Mouse (Mus musculus) liver, postnatal 0 days (tissue): ENCODE measurements around the gene Myadml2.

Experiments
- CTCF ChIP-seq: sonication (generic); IDR thresholded peaks from 2 replicates; pipeline ENCODE4 v1.5.1; 2016; ENCODE audit warnings: antibody characterized with exemption, low read depth
- EP300 ChIP-seq: IDR thresholded peaks from 2 replicates; pipeline ENCODE4 v1.6.1; 2016; ENCODE audit warnings: antibody characterized with exemption, low read depth, mild to moderate bottlenecking

DNA sequence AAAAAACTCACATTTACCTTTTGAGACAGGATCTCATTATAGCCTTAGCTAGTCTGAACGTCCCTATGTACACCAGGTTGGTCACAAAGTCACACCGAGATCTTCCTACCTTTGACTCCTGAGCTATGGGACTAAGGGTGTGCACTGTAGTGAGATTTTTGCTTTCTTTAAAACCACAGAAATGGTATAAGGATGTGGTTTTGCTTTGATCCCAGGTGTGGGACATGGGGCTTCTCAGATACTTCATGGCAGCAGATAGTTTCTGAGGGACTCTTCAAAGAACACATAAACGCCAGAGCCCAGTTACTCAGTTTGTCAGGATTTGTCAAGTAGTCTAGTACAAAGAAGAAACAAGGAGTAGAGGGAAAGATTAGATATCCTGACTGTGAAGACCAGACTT lies 47.2 kb downstream of the Myadml2 start:
- TF ChIP-seq CTCF (no peak), EP300 (no peak)
